Mouse (Mus musculus): ENCODE results near the gene Ddr2. TPM values are rescaled to one million over a fixed set of nuclear protein-coding genes. Genes with fewer than 3 reads are reported as not detected.

Gene Ddr2
- polyA plus RNA-seq, 1 experiment from 2014 or later: 111 TPM

- Histone ChIP-seq H3K9me3 (0 out of 2 replicates have a peak, but pooled peaks cover 5% of the 10 kb centered on the region), H3K4me1 (replicated peaks) (no peaks in the 10 kb centered on the region), H3K4me3 (replicated peaks) (no peak overlapping the region), H3K27me3 (no peaks in the 10 kb centered on the region), H3K4me2 (no peak overlapping the region), H3K9ac (replicated peaks) (no peak overlapping the region), H3K27ac (no peak overlapping the region), H3K36me3 (peaks cover 14% of the 10 kb centered on the region)
- WGBS: 81% methylated on average over 6 of the region's 6 CpGs
- no peak for ATAC-seq (ENCODE audit: insufficient number of reproducible peaks, insufficient read depth, low FRiP score, low TSS enrichment, low read depth)
Measured at GRCm38 (mm10) chr1:169947654-169948053, 162.9 kb downstream of the Ddr2 start.

- Histone ChIP-seq H3K4me3 (replicated peaks) (no peak overlapping the region), H3K4me1 (replicated peaks) (no peaks in the 10 kb centered on the region), H3K9ac (replicated peaks) (no peak overlapping the region), H3K36me3 (peaks cover 4% of the 10 kb centered on the region; the same call in 1 of the 2 replicates), H3K4me2 (no peak overlapping the region), H3K27ac (no peak overlapping the region), H3K27me3 (no peaks in the 10 kb centered on the region), H3K9me3 (0 out of 2 replicates have a peak, but pooled peaks cover 5% of the 10 kb centered on the region)
- ATAC-seq (ENCODE audit: insufficient number of reproducible peaks, insufficient read depth, low FRiP score, low TSS enrichment, low read depth): no peak
- 75% methylated on average over 3 of the region's 3 CpGs for WGBS
Measured at GRCm38 (mm10) chr1:169946004-169946403, 164.6 kb downstream of the Ddr2 start.

GRCm38 (mm10) chr1:169939345-169939744, 171.2 kb downstream of the Ddr2 start:
- Histone ChIP-seq H3K9me3 (no peaks in the 10 kb centered on the region), H3K4me2 (no peak overlapping the region), H3K9ac (replicated peaks) (no peak overlapping the region), H3K4me3 (replicated peaks) (no peak overlapping the region), H3K27ac (no peak overlapping the region), H3K36me3 (no peaks in the 10 kb centered on the region), H3K27me3 (no peaks in the 10 kb centered on the region), H3K4me1 (replicated peaks) (no peaks in the 10 kb centered on the region)
- 7% methylated on average over 2 of the region's 2 CpGs for WGBS
- no peak for ATAC-seq (ENCODE audit: insufficient number of reproducible peaks, insufficient read depth, low FRiP score, low TSS enrichment, low read depth)

GRCm38 (mm10) chr1:169934005-169934725, 176.4 kb downstream of the Ddr2 start:
- no peak for ATAC-seq (ENCODE audit: insufficient number of reproducible peaks, insufficient read depth, low FRiP score, low TSS enrichment, low read depth)
- peak overlapping the region; percentile 25 for H3K4me2 ChIP-seq
- no peak overlapping the region for H3K4me3 ChIP-seq (replicated peaks)
- H3K36me3 ChIP-seq: no peaks in the 10 kb centered on the region
- H3K9me3 ChIP-seq: no peaks in the 10 kb centered on the region
- H3K27me3 ChIP-seq: no peaks in the 10 kb centered on the region
- H3K27ac ChIP-seq: no peak overlapping the region
- WGBS: 57% methylated on average over 16 of the region's 16 CpGs
- H3K4me1 ChIP-seq (replicated peaks): no peaks in the 10 kb centered on the region
- no peak overlapping the region for H3K9ac ChIP-seq (replicated peaks)

- WGBS: 77% methylated on average over 7 of the region's 7 CpGs
- Histone ChIP-seq H3K4me3 (replicated peaks) (no peak overlapping the region), H3K27ac (no peak overlapping the region), H3K4me1 (replicated peaks) (no peaks in the 10 kb centered on the region), H3K9me3 (no peaks in the 10 kb centered on the region), H3K9ac (replicated peaks) (no peak overlapping the region), H3K36me3 (no peaks in the 10 kb centered on the region), H3K4me2 (no peak overlapping the region), H3K27me3 (peaks cover 4% of the 10 kb centered on the region; the same call in 1 of the 2 replicates)
- no peak for ATAC-seq (ENCODE audit: insufficient number of reproducible peaks, insufficient read depth, low FRiP score, low TSS enrichment, low read depth)
Measured at GRCm38 (mm10) chr1:169932122-169932746, 178.3 kb downstream of the Ddr2 start.

- H3K27me3 ChIP-seq: peaks cover 4% of the 10 kb centered on the region; the same call in 1 of the 2 replicates
- no peak overlapping the region for H3K4me2 ChIP-seq
- no peak overlapping the region for H3K27ac ChIP-seq
- no peak for ATAC-seq (ENCODE audit: insufficient number of reproducible peaks, insufficient read depth, low FRiP score, low TSS enrichment, low read depth)
- H3K4me3 ChIP-seq (replicated peaks): no peak overlapping the region
- WGBS: 79% methylated on average over 7 of the region's 7 CpGs
- H3K4me1 ChIP-seq (replicated peaks): no peaks in the 10 kb centered on the region
- no peak overlapping the region for H3K9ac ChIP-seq (replicated peaks)
- H3K36me3 ChIP-seq: no peaks in the 10 kb centered on the region
- no peaks in the 10 kb centered on the region for H3K9me3 ChIP-seq
Measured at GRCm38 (mm10) chr1:169931698-169932097, 178.9 kb downstream of the Ddr2 start.

- 27% methylated on average over 12 of the region's 12 CpGs for whole genome bisulfite sequencing
- Histone ChIP-seq H3K4me1 (replicated peaks) (no peaks in the 10 kb centered on the region), H3K9me3 (no peaks in the 10 kb centered on the region), H3K27ac (no peak within 1 kb of the TSS), H3K36me3 (no peaks in the 10 kb centered on the region), H3K9ac (replicated peaks) (0 out of 2 replicates have a peak within 1 kb of the TSS, but pooled peaks have one; percentile 4), H3K4me3 (replicated peaks) (no peak within 1 kb of the TSS; the same call in 1 of the 2 replicates), H3K27me3 (peaks cover 4% of the 10 kb centered on the region; the same call in 1 of the 2 replicates), H3K4me2 (peak within 1 kb of the TSS; percentile 44)
- ATAC-seq (ENCODE audit: insufficient number of reproducible peaks, insufficient read depth, low FRiP score, low TSS enrichment, low read depth): no peak
Measured at GRCm38 (mm10) chr1:169928454-169928971, 182.0 kb downstream of the Ddr2 start, which contains the start of gene Ccdc190. Gene Ccdc190, plus strand, starts transcription at chr1:169928648.

GRCm38 (mm10) chr1:169927753-169928369, 182.7 kb downstream of the Ddr2 start:
- Histone ChIP-seq H3K27me3 (peaks cover 4% of the 10 kb centered on the region; the same call in 1 of the 2 replicates), H3K9ac (replicated peaks) (no peak overlapping the region), H3K4me3 (replicated peaks) (no peak overlapping the region), H3K36me3 (no peaks in the 10 kb centered on the region), H3K4me1 (replicated peaks) (no peaks in the 10 kb centered on the region), H3K4me2 (no peak overlapping the region), H3K27ac (no peak overlapping the region), H3K9me3 (no peaks in the 10 kb centered on the region)
- no peak for ATAC-seq (ENCODE audit: insufficient number of reproducible peaks, insufficient read depth, low FRiP score, low TSS enrichment, low read depth)
- WGBS: 70% methylated on average over 8 of the region's 8 CpGs

- Histone ChIP-seq H3K9ac (replicated peaks) (no peak overlapping the region), H3K27me3 (peaks cover 4% of the 10 kb centered on the region; the same call in 1 of the 2 replicates), H3K4me3 (replicated peaks) (no peak overlapping the region), H3K4me2 (no peak overlapping the region), H3K27ac (no peak overlapping the region), H3K9me3 (no peaks in the 10 kb centered on the region), H3K4me1 (replicated peaks) (no peaks in the 10 kb centered on the region), H3K36me3 (no peaks in the 10 kb centered on the region)
- 81% methylated on average over 2 of the region's 2 CpGs for WGBS
- ATAC-seq (ENCODE audit: insufficient number of reproducible peaks, insufficient read depth, low FRiP score, low TSS enrichment, low read depth): no peak
Measured at GRCm38 (mm10) chr1:169924567-169924966, 186.0 kb downstream of the Ddr2 start.
